Mouse (Mus musculus): ENCODE measurements around the gene Bicdl2. TPM values are rescaled to one million over a fixed set of nuclear protein-coding genes. Genes with fewer than 3 reads are reported as not detected.

Bicdl2 gene
- polyA plus RNA-seq (2017; shearing (Covaris generic)): not detected

DNA sequence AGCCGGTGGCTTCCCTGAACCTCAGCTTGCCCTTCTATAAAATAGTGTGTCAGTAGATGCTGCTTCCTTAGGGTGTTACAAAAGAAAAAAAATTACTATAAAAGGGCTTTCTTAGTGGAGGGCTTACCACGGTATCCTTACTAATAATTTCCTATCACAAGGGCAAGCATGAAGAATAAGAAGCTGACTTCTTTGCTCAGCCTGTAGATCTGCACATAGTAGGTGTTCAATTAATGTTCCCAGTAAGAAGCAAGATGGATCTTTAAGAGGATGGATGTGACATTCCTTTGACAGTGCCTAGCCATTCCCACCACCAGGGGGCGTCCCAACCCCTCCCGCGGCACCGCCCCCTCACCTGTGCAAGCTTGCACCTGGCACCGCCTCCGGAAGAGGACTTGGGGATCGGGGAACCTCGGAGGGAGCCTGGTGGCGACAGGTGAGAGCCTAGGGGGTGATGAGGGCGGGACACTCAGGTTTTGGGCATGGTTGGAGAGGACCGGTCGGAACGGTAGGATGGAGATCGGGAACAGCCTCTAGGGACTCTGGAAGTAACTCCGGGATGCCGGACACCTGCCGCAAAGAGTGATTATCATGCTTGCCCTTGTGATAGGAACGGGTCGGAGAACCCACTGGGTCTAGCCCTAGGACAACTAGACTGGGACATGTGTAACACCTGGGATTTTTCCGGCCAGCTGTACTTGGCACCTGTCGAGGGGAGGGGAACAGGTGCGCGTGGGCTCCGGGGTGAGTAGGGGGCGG, at the start of gene Bicdl2:
Gene Bicdl2, plus strand, starts transcription at position 390 of the 759 bp plus-strand sequence.

DNA sequence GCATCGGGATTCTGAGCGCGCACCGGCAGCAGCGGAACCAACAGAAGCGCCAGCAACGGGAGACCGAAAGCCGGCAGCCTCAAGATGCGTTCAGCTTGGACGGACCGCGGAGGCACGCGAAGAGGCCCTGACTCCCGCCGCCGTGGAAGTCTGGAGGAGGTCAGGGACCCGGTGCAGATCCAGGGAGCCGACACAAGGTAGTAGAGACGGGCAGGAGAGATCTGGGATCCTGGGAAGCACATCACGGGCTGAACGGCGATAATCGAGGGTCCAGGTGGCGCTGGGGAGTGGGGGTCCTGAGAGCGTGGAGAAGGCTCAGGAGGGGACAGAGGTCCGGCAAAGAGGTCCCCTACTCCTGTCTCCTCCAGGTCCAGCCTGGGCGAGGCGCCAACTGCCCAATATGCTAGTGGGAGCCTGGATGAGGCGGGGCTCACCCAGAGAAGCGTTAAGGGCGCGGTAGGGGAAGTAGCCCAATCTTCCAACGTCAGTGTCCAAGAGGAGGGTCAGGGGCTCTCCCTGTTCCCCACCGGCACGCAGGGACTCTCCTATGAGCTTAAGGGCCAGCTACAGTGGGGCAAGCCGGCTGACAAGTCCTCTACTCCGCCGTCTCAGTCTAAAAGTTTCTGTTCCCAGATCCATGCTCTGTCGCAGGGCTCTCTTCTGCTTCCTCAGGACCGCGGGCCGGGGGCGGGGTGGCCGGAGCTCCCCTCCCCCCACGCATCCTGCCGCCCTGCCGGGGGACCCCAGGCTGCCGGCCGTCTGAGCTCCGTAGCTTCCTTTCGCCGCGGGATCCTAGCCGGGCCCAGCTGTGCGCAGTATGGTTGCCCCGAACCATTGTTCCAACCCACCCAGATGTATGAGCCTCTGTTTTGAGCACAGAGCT, 15.5 kb upstream of the Bicdl2 start, which contains the start of gene Mmp25:
Gene Mmp25, minus strand, starts transcription at position 665 of the 883 bp plus-strand sequence.

DNA sequence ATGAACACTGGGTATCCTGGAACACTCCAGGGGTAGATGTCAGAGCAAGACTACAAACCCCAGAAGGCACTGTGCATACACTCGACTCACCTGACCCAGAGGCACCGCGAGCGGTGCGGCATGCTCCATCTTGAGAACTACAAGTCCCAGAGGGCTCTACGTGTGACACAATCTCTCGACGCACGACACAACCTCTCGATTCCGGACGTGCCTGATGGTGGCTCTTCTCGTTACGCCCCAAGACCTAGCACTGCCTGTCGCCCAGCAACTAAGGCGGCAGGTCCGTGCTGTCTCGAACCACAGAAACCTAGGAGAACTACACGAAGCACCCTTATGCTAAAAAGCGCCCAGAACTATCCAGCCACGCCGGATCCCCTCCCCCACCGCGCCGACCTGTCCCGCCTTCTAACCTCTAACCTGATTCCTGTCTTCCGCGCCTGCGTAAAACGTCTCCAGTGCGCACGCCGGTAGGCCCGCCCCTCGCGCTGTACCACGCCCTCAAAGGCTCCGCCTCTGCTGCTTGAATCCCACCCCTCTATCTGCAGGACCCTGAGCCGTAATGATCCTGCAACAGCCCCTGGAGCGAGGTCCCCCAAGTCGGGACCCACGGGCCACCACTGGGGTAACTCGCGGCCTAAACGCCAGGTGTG, 13.2 kb downstream of the Bicdl2 start, which contains the start of the genes Hcfc1r1 and Thoc6:
Gene Hcfc1r1, plus strand, starts transcription at position 173 of the 650 bp plus-strand sequence.
Gene Thoc6, minus strand, starts transcription at position 459 of the 650 bp plus-strand sequence.

DNA sequence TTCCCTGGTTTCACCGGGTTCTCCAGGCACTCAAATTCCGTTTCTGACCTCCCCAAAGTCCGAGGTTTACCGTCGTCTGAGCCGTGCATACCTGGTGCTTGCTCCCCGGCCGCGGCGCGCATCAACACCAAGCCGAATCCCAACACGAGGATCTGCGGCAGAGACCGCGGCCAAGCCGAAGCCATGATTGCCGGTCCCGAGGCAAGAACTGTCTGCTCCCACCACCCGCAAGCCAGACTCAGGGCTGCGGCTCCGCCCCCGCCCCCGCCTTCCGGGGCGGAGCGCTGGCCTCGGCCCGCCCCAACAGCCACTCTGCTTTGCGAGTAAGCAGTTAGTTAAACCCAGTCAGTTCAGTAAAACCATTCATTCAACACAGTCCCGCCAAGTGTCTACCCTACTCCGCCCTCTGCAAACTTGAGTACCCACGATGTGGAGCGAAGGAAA, 17.0 kb downstream of the Bicdl2 start, which contains the start of gene Tnfrsf12a:
Gene Tnfrsf12a, minus strand, starts transcription at position 233 of the 444 bp plus-strand sequence.

DNA sequence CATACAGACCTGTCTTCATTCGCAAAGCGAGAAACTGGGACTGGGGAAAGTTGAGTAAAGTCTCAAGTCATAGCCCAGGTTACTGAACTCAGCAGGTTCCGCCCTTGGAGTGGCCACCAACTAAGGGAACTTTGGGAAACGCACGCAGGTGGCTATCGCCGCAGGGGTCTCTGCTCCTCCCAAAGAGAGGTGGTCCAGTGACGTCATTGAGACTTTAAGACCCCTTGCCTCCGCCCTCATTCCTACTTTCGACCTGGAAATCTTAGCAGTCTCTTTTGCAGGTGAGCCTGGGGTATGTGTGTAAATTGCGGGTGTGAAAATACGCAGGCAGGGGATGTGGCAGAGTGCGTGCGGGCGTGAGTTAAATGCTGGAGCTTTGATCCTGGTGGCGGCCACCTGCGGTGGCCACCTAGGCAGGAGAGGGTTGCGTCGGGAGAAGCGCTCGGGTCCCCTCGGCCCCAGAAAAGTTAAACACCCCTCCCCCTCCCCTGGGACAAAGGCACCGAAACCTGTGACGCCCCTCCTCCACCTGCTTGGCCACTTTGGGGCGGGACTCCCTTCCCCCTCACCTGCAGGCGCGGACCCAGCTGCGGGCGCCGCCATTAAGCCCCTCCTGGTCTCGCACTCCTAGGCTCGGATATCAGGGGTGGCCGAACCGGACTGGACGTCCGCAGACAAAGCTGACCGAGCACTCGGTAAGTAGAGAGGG, 19.0 kb downstream of the Bicdl2 start, which contains the start of gene Cldn6:
Gene Cldn6, plus strand, starts transcription at position 123 of the 709 bp plus-strand sequence.

DNA sequence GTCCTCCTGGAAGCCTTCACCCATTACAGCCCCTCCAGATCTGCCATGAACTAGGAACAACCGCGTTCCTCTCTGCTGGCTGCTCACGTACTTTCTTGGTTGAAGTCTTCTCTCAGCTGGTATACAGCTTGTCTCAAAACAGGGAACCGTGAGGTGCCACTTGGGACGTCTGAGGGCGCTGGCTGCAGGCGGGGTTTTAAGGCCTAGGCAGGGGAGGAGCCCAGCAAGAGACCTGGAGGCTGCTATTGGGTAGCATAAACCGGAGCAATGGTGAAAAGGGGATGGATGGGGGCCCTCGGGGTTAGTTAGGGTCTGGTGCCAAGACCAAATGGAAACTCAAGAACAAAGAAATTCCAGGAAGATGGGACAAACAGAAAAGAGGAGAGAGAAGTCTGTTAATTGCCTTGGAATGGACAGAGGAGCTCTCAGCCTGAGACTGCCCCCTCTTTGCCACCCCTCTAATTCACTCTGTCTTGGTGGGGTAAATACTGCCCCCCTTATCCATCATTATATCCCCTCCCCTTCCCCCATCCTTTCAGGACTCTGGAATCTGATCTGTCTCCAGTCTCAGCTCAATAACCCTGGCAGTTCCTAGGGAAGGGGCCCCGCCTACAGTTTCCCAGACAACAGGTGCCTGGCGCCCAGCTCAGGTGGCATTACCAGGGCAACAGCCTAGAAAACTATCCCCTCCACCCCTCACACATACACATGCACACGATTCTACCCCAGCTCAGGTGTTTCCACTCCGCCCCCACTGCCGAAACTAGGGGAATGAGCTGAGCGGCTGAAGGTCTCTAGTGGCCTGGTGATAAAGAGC, 23.8 kb downstream of the Bicdl2 start, which contains the start of gene Cldn9:
Gene Cldn9, minus strand, starts transcription at position 171 of the 817 bp plus-strand sequence.

Other genes with a start within 250 kb of the Bicdl2 start
- gene Vmn2r117, start 180.8 kb upstream of the Bicdl2 start, polyA plus RNA-seq (2017; shearing (Covaris generic)): not detected
- gene Zfp213, start 96.3 kb upstream of the Bicdl2 start, polyA plus RNA-seq (2017; shearing (Covaris generic)): 21.2 TPM
- not detected for gene Zfp13, start 61.0 kb upstream of the Bicdl2 start, polyA plus RNA-seq (2017; shearing (Covaris generic))
- gene Zscan10, start 59.6 kb upstream of the Bicdl2 start, polyA plus RNA-seq (2017; shearing (Covaris generic)): 1.6 TPM
- gene Mmp25, start 15.2 kb upstream of the Bicdl2 start, polyA plus RNA-seq (2017; shearing (Covaris generic)): not detected
- 49.6 TPM for gene Hcfc1r1, start 13.1 kb downstream of the Bicdl2 start, polyA plus RNA-seq (2017; shearing (Covaris generic))
- gene Thoc6, start 13.4 kb downstream of the Bicdl2 start, polyA plus RNA-seq (2017; shearing (Covaris generic)): 29.4 TPM
- 9.0 TPM for gene Tnfrsf12a, start 17.0 kb downstream of the Bicdl2 start, polyA plus RNA-seq (2017; shearing (Covaris generic))
- not detected for gene Cldn6, start 18.7 kb downstream of the Bicdl2 start, polyA plus RNA-seq (2017; shearing (Covaris generic))
- gene Cldn9, start 23.5 kb downstream of the Bicdl2 start, polyA plus RNA-seq (2017; shearing (Covaris generic)): not detected
- not detected for gene 1520401A03Rik, start 62.3 kb downstream of the Bicdl2 start, polyA plus RNA-seq (2017; shearing (Covaris generic))
- 43.8 TPM for gene Pkmyt1, start 65.8 kb downstream of the Bicdl2 start, polyA plus RNA-seq (2017; shearing (Covaris generic))
- gene Paqr4, start 80.4 kb downstream of the Bicdl2 start, polyA plus RNA-seq (2017; shearing (Covaris generic)): 5.3 TPM
- gene Kremen2, start 85.3 kb downstream of the Bicdl2 start, polyA plus RNA-seq (2017; shearing (Covaris generic)): 3.4 TPM
- 45.2 TPM for gene Flywch1, start 111.1 kb downstream of the Bicdl2 start, polyA plus RNA-seq (2017; shearing (Covaris generic))
- gene Flywch2, start 125.6 kb downstream of the Bicdl2 start, polyA plus RNA-seq (2017; shearing (Covaris generic)): 2.8 TPM
- 999 TPM for gene Srrm2, start 130.0 kb downstream of the Bicdl2 start, polyA plus RNA-seq (2017; shearing (Covaris generic))
- gene Elob, start 168.6 kb downstream of the Bicdl2 start, polyA plus RNA-seq (2017; shearing (Covaris generic)): 592 TPM
- 0.18 TPM for gene Prss33, start 175.6 kb downstream of the Bicdl2 start, polyA plus RNA-seq (2017; shearing (Covaris generic))
- not detected for gene Prss32, start 183.3 kb downstream of the Bicdl2 start, polyA plus RNA-seq (2017; shearing (Covaris generic))
- gene Prss41, start 183.7 kb downstream of the Bicdl2 start, polyA plus RNA-seq (2017; shearing (Covaris generic)): 2.8 TPM
- not detected for gene Prss21, start 207.6 kb downstream of the Bicdl2 start, polyA plus RNA-seq (2017; shearing (Covaris generic))
- not detected for gene Dcpp1, start 220.4 kb downstream of the Bicdl2 start, polyA plus RNA-seq (2017; shearing (Covaris generic))
- gene Dcpp2, start 220.4 kb downstream of the Bicdl2 start, polyA plus RNA-seq (2017; shearing (Covaris generic)): not detected

Measured in CD4-positive, CD25-positive, alpha-beta regulatory T cell (primary cell).